Mouse (Mus musculus): ENCODE results near the gene Exosc1.

GRCm38 (mm10) chr19:41981931-41982790 lies 48.9 kb upstream of the Exosc1 start:
- no peak for TF ChIP-seq CTCF (IDR thresholded peaks at IDR 0.05; ENCODE audit: control insufficient read depth, insufficient read depth, insufficient replicate concordance, low read depth, low read length)
- no peak for TF ChIP-seq POLR2A (IDR thresholded peaks at IDR 0.05; ENCODE audit: control insufficient read depth, low read depth, low read length)
